In the genomic region with DNA sequence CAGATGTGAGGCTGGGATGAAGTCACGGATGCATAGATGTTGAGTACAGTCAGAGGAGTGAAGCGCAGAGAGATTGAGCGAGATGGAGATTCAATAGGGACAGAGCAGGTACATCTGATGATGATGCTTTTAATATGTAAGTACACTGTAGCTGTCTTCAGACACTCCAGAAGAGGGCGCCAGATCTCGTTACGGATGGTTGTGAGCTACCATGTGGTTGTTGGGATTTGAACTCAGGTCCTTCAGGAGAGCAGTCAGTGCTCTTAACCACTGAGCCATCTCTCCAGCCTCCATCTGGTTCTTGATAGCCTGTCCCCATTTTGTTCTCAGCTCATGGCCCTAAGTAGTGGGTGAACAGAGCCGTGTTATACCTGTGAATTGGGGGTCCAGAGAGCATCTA, we compare ENCODE assay signal across 11 mouse cellular contexts. TPM values are rescaled to one million over a fixed set of nuclear protein-coding genes. Genes with fewer than 3 reads are reported as not detected.
"Had no signal": no experiment of that assay in that cellular context is flagged by ENCODE, and none has a peak within 500 bp of the region (broad histone marks: within the 10 kb centered on the region; RNA-seq: fewer than 3 reads in every experiment).

No protein-coding gene starts in this region.

RNA-seq across cellular contexts. Expression of a gene that starts 30.9 kb away (rescaled TPM):
- total RNA-seq: layer of hippocampus, postnatal 36 days; left cerebral cortex, postnatal 36 days; megakaryocyte-erythroid progenitor cell, adult 5-6 weeks had no signal
- polyA plus RNA-seq: kidney, embryonic 15.5 days; limb, embryonic 12.5 days; liver, embryonic 15.5 days; midbrain, embryonic 13.5 days; myocyte; neural tube, embryonic 11.5 days; neural tube, embryonic 15.5 days; small intestine, adult 2 months had no signal

RNA-seq across cellular contexts. Expression of a gene that starts 41.9 kb away (rescaled TPM):
- total RNA-seq: megakaryocyte-erythroid progenitor cell, adult 5-6 weeks had no signal
- polyA plus RNA-seq: small intestine, adult 2 months had no signal
